Mouse (Mus musculus) ES-Bruce4 (cell line): ENCODE data around the gene Nell2. TPM values are rescaled to one million over a fixed set of nuclear protein-coding genes. Genes with fewer than 3 reads are reported as not detected.

ENCODE experiments used
- H3K27ac ChIP-seq: 2 replicates; pipeline ENCODE4 v1.5.1; 2012; ENCODE audit warnings: low read length, inconsistent platforms; ENCODE audit not compliant: insufficient read depth
- H3K27me3 ChIP-seq: 2 replicates; pipeline ENCODE4 v1.6.1; 2012; ENCODE audit warnings: mild to moderate bottlenecking, low read length, inconsistent platforms; ENCODE audit not compliant: control insufficient read depth, poor library complexity, insufficient read depth, severe bottlenecking
- H3K36me3 ChIP-seq: 2 replicates; pipeline ENCODE4 v1.6.1; 2012; ENCODE audit warnings: inconsistent platforms, mild to moderate bottlenecking, low read length, moderate library complexity; ENCODE audit not compliant: control insufficient read depth, poor library complexity, insufficient read depth, severe bottlenecking
- H3K4me1 ChIP-seq: one replicate; pipeline ENCODE4 v1.8.1; 2011; ENCODE audit warnings: low read length; ENCODE audit not compliant: control insufficient read depth, insufficient read depth
- H3K4me3 ChIP-seq: 2 replicates; pipeline ENCODE4 v1.5.1; 2011; ENCODE audit warnings: low read depth, mild to moderate bottlenecking, low read length
- H3K9ac ChIP-seq: 2 replicates; pipeline ENCODE4 v1.6.1; 2012; ENCODE audit warnings: low read depth, mild to moderate bottlenecking, inconsistent platforms; ENCODE audit not compliant: poor library complexity, severe bottlenecking
- H3K9me3 ChIP-seq: replicated peaks from 2 replicates; pipeline ENCODE4 v1.6.1; 2012; ENCODE audit warnings: mild to moderate bottlenecking, low read length, inconsistent platforms; ENCODE audit not compliant: control insufficient read depth, poor library complexity, insufficient read depth, severe bottlenecking
- CTCF ChIP-seq: IDR thresholded peaks from one replicate; pipeline ENCODE4 v1.8.1; 2011; ENCODE audit warnings: low read depth, low read length
- EP300 ChIP-seq: IDR thresholded peaks from 2 replicates; pipeline ENCODE4 v1.6.1; 2011; ENCODE audit warnings: low read depth, low read length; ENCODE audit not compliant: insufficient read depth
- POLR2A ChIP-seq: IDR thresholded peaks from one replicate; pipeline ENCODE4 v1.8.1; 2011; ENCODE audit warnings: low read length; ENCODE audit not compliant: insufficient read depth
- polyA plus RNA-seq: library from polyadenylated mRNA; stranded (reverse); fragments of >200 nt; gene quantifications from 2 replicates; pipeline ENCODE4 v1.2.4, GENCODE M21; 2011; ENCODE audit warnings: low read depth; ENCODE audit not compliant: missing spikeins, insufficient read depth, insufficient read length

Nell2 gene
- polyA plus RNA-seq, 1 experiment = 0.31 TPM

DNA sequence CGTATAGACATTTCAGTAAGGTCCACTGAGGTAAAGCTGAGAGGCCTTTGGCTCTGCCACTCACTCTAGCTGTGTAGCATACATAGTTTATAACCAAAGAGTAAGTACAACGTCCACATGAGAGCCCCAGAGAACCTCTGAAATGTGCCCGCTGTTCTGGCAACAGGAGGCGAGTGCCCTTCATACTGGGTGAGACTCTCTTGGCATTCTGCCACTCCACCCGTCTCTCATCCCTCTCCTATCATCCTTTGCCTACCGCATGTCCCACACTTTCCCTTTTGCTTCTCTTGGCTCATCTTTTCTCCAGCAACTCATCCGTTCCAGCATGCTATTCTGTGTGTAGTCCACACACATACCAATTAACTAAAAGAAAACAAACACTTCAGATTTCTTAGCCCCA lies 442.4 kb downstream of the Nell2 start:
- TF ChIP-seq CTCF (no peak), POLR2A (no peak), EP300 (no peak)

DNA sequence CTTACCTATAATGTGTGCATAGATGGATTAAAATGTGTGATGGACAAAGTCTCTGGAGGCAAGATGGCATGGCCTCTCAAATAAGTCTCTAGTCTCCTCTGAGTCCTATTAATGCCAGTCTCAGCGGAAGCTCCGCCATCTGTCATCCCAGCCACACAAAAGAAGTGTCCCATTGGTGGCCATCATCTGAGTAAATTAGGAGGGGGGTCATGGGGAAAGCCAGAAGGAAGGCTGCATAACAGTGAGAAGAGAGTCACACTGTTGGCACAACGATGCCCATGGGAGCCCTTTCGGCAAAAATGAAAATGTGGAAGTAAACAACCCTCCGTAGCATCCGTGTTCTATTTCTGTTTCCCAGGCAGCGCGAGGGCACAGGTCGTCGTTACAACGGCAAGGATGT lies 446.7 kb downstream of the Nell2 start:
- TF ChIP-seq CTCF = no peak
- no peak for TF ChIP-seq EP300
- no peak for TF ChIP-seq POLR2A
- Histone ChIP-seq H3K9ac (no peak overlapping the region), H3K4me3 (no peak overlapping the region), H3K36me3 (no peaks in the 10 kb centered on the region), H3K27ac (no peak overlapping the region), H3K9me3 (no peaks in the 10 kb centered on the region), H3K27me3 (no peaks in the 10 kb centered on the region), H3K4me1 (no peaks in the 10 kb centered on the region)

More for the DNA sequence above, 442.4 kb downstream of the Nell2 start:
- no peak overlapping the region for H3K27ac ChIP-seq
- H3K9me3 ChIP-seq = no peaks in the 10 kb centered on the region
- no peaks in the 10 kb centered on the region for H3K4me1 ChIP-seq
- H3K9ac ChIP-seq = no peak overlapping the region
- H3K4me3 ChIP-seq = no peak overlapping the region
- no peaks in the 10 kb centered on the region for H3K27me3 ChIP-seq
- no peaks in the 10 kb centered on the region for H3K36me3 ChIP-seq

DNA sequence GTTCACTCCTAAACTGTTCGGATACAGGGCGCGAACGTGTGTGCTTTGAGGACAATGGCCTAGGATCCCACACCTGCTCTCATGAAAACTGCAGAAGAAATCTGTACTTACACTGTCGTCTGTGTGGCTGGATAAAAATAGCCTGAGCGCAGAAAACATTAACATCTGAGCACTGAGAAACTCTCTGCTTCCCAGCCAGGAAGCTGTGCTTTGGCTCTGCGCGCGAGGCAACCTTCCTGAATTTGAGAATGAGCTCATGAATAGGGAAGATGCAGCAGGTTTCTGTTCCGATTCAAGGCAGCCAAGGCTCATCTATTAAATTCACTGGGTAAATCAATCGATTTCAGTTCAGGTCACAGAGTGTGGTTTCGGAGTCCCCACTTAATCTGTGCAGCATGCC lies 453.0 kb downstream of the Nell2 start:
- Histone ChIP-seq H3K36me3 (no peaks in the 10 kb centered on the region), H3K9me3 (no peaks in the 10 kb centered on the region), H3K27ac (no peak overlapping the region), H3K4me3 (no peak overlapping the region), H3K27me3 (no peaks in the 10 kb centered on the region), H3K4me1 (no peaks in the 10 kb centered on the region), H3K9ac (no peak overlapping the region)
- no peak for TF ChIP-seq EP300
- TF ChIP-seq POLR2A = no peak
- TF ChIP-seq CTCF = no peak

DNA sequence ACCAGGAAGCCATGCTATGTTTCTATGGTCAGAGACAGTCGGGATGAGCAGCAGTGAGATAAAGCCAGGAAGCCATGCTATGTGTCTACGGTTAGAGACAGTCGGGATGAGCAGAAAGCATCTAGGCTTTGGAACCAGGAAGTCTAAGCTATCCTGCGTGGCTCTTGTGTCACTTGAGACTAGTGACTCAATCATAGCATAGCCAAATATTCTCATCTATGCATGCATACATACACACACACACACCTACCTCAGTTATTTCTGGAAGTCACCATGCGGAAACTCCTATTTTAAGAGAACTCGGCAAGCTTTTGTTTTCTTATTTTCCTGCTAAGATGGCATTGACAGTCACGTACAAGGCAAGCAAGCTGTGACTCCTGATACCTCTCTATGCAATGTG lies 457.5 kb downstream of the Nell2 start:
- Histone ChIP-seq H3K27ac (no peak overlapping the region), H3K27me3 (no peaks in the 10 kb centered on the region), H3K9me3 (no peaks in the 10 kb centered on the region), H3K4me3 (no peak overlapping the region), H3K9ac (no peak overlapping the region), H3K4me1 (no peaks in the 10 kb centered on the region), H3K36me3 (no peaks in the 10 kb centered on the region)
- TF ChIP-seq CTCF (no peak), POLR2A (no peak), EP300 (no peak)

DNA sequence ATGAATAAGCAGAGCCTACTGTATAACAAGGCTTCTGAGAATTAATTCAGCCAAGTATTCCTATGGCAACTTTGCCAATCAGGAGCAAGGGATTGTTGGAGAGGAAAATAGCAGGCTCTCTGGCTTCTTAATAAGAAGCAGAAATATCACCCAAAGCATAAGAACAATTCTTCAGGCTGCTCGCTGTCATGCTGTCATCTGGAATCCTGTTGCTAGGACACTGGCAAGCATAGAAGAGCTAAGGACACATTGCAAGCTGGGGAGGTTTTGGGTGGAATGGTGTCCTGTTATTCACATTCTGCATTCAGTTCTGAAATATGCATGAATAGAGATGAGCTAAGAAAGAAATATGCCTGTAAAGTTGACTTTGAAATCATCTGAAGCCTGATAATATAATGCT lies 459.6 kb downstream of the Nell2 start:
- no peaks in the 10 kb centered on the region for H3K4me1 ChIP-seq
- H3K27me3 ChIP-seq = no peaks in the 10 kb centered on the region
- no peaks in the 10 kb centered on the region for H3K9me3 ChIP-seq
- H3K4me3 ChIP-seq = no peak overlapping the region
- TF ChIP-seq CTCF = no peak
- TF ChIP-seq POLR2A = no peak
- H3K27ac ChIP-seq = no peak overlapping the region
- no peak overlapping the region for H3K9ac ChIP-seq
- H3K36me3 ChIP-seq = no peaks in the 10 kb centered on the region

DNA sequence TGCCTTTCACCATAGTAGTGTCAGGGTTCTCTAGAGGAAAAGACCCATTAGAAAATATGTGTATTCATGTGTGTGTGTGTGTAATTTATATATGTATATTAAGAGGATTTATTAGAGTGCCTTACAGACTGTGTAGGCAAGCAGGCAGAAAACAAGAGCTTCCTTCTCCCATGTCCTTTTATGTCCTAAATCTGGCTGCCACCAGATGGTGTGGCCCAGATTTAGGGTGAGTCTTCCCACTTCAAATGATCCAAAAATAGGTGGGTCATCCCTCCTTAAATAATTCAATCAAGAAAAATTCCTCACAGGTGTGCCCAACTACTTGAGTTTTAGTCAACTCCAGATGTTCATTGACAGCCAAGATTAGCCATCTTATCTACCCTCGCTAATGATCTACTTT lies 460.3 kb downstream of the Nell2 start:
- Histone ChIP-seq H3K9me3 (no peaks in the 10 kb centered on the region), H3K27me3 (no peaks in the 10 kb centered on the region)

More for the DNA sequence above, 460.3 kb downstream of the Nell2 start:
- Histone ChIP-seq H3K9ac (no peak overlapping the region), H3K4me3 (no peak overlapping the region), H3K4me1 (no peaks in the 10 kb centered on the region), H3K27ac (no peak overlapping the region), H3K36me3 (no peaks in the 10 kb centered on the region)
- TF ChIP-seq CTCF (no peak), POLR2A (no peak), EP300 (no peak)
